Mouse (Mus musculus) spleen, embryonic (tissue): ENCODE data around the gene Ttc28.

Experiments used
- CTCF ChIA-PET: fragments of 350-600 bp; sonication (Branson Sonifier 250); formaldehyde crosslinking; loops from one replicate; lab custom pipeline; 2022; lab: Charles Lee

The Ttc28 gene

GRCm38 (mm10) chr5:111325813-111326212, 446.2 kb downstream of the Ttc28 start:
- CTCF ChIA-PET, result no interaction called here

GRCm38 (mm10) chr5:111327420-111327819, 447.8 kb downstream of the Ttc28 start:
- CTCF ChIA-PET, result no interaction called here

- CTCF ChIA-PET, result no interaction called here
Observed at GRCm38 (mm10) chr5:111329782-111330416, 450.3 kb downstream of the Ttc28 start.

GRCm38 (mm10) chr5:111330417-111331098, 451.0 kb downstream of the Ttc28 start, which contains the start of gene Pitpnb:
Pitpnb (plus strand) TSS chr5:111330763.
- CTCF ChIA-PET, result no interaction called here

- CTCF ChIA-PET, result no interaction called here
Observed at GRCm38 (mm10) chr5:111331099-111331435, 451.5 kb downstream of the Ttc28 start.

- CTCF ChIA-PET, result no interaction called here
Observed at GRCm38 (mm10) chr5:111335939-111336691, 456.5 kb downstream of the Ttc28 start.
